Mouse (Mus musculus) small intestine, adult 2 months (tissue): ENCODE measurements around the gene Traf2.

ENCODE experiments used
- CTCF ChIP-seq: fragments of 200-500 bp; IDR thresholded peaks from 2 replicates; pipeline ENCODE4 v1.5.1; 2012; ENCODE audit warnings: low read depth, mild to moderate bottlenecking, control low read depth, inconsistent platforms, low read length, moderate library complexity, mixed read lengths; ENCODE audit not compliant: insufficient replicate concordance, insufficient read length; ENCODE audit errors: extremely low read depth
- POLR2A ChIP-seq: fragments of 200-500 bp; IDR thresholded peaks from 2 replicates; pipeline ENCODE4 v1.6.1; 2012; ENCODE audit warnings: low read depth, mild to moderate bottlenecking, control low read depth, inconsistent platforms, low read length, moderate library complexity

DNA sequence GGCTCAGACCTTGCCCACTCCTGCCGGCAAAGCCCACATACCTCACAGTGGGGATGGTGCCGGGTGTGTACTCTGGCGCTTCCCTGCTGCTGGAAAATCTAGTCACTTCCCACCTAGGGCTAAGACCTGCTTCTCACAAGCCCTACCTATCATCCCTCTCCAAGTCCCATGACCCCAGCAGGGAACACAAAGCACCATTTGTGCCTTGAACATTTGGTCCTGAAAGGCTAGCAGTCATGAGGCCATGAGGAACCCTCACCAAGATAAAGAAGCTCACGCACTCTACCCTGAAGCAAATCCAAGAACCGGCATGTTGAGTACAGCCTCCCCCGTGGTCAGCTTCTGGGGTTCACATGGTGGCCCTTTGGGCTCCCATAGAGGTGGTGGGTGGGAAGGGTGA is 76.8 kb downstream of the Traf2 start, which contains the start of gene Ptgds:
- TF ChIP-seq CTCF (no peak), POLR2A (no peak)
